Mouse (Mus musculus): ENCODE data around the gene Agpat2. TPM values are rescaled to one million over a fixed set of nuclear protein-coding genes. Genes with fewer than 3 reads are reported as not detected.

Agpat2 gene
- polyA plus RNA-seq, 1 experiment from 2014 or later, result 40.1 TPM

GRCm38 (mm10) chr2:26573396-26573795 lies 30.8 kb downstream of the Agpat2 start:
- Histone ChIP-seq H3K4me1 (replicated peaks; ENCODE audit: control insufficient read depth, insufficient read depth, low read length) (peaks cover 74% of the 10 kb centered on the region), H3K9me3 (ENCODE audit: control insufficient read depth, low read length) (no peaks in the 10 kb centered on the region), H3K4me3 (ENCODE audit: low read depth, low read length) (no peak overlapping the region), H3K4me2 (no peak overlapping the region), H3K36me3 (ENCODE audit: control insufficient read depth, insufficient read depth, low read length) (no peaks in the 10 kb centered on the region), H3K27ac (ENCODE audit: low read depth, low read length) (peak overlapping the region; percentile 32), H3K27me3 (replicated peaks; ENCODE audit: control insufficient read depth, insufficient read depth, low read length) (no peaks in the 10 kb centered on the region), H3K9ac (ENCODE audit: low read depth, low read length) (no peak overlapping the region)
- WGBS, result 58% methylated on average over 12 of the region's 12 CpGs
- no peak for DNase-seq (ENCODE audit: low spot score)
- no peak for ATAC-seq (replicated peaks; ENCODE audit: low FRiP score)

GRCm38 (mm10) chr2:26571826-26572225 lies 32.4 kb downstream of the Agpat2 start:
- H3K36me3 ChIP-seq (ENCODE audit: control insufficient read depth, insufficient read depth, low read length), result no peaks in the 10 kb centered on the region
- ATAC-seq (replicated peaks; ENCODE audit: low FRiP score) (peak; percentile 72), DNase-seq (ENCODE audit: low spot score) (peak; percentile 74)
- H3K4me1 ChIP-seq (replicated peaks; ENCODE audit: control insufficient read depth, insufficient read depth, low read length), result peaks cover 62% of the 10 kb centered on the region
- no peak overlapping the region; the same call in 1 of the 2 replicates for H3K4me3 ChIP-seq (ENCODE audit: low read depth, low read length)
- H3K9ac ChIP-seq (ENCODE audit: low read depth, low read length), result peak overlapping the region; percentile 58
- H3K4me2 ChIP-seq, result peak overlapping the region; percentile 38
- WGBS, result 26% methylated on average over 5 of the region's 5 CpGs
- no peaks in the 10 kb centered on the region for H3K9me3 ChIP-seq (ENCODE audit: control insufficient read depth, low read length)
- H3K27me3 ChIP-seq (replicated peaks; ENCODE audit: control insufficient read depth, insufficient read depth, low read length), result no peaks in the 10 kb centered on the region
- H3K27ac ChIP-seq (ENCODE audit: low read depth, low read length), result peak overlapping the region; percentile 93

- Histone ChIP-seq H3K4me3 (ENCODE audit: low read depth, low read length) (no peak overlapping the region), H3K4me2 (peak overlapping the region; percentile 38), H3K27ac (ENCODE audit: low read depth, low read length) (peak overlapping the region; percentile 93), H3K4me1 (replicated peaks; ENCODE audit: control insufficient read depth, insufficient read depth, low read length) (peaks cover 59% of the 10 kb centered on the region), H3K27me3 (replicated peaks; ENCODE audit: control insufficient read depth, insufficient read depth, low read length) (no peaks in the 10 kb centered on the region), H3K36me3 (ENCODE audit: control insufficient read depth, insufficient read depth, low read length) (no peaks in the 10 kb centered on the region), H3K9me3 (ENCODE audit: control insufficient read depth, low read length) (no peaks in the 10 kb centered on the region), H3K9ac (ENCODE audit: low read depth, low read length) (peak overlapping the region; percentile 58)
- DNase-seq (ENCODE audit: low spot score) (no peak), ATAC-seq (replicated peaks; ENCODE audit: low FRiP score) (peak; percentile 22; the same call in 1 of the 2 replicates)
- 42% methylated on average over 9 of the region's 9 CpGs for WGBS
Measured at GRCm38 (mm10) chr2:26571400-26571799, 32.8 kb downstream of the Agpat2 start.

GRCm38 (mm10) chr2:26570034-26570433 lies 34.2 kb downstream of the Agpat2 start:
- no peaks in the 10 kb centered on the region for H3K9me3 ChIP-seq (ENCODE audit: control insufficient read depth, low read length)
- H3K4me3 ChIP-seq (ENCODE audit: low read depth, low read length), result no peak overlapping the region
- peak overlapping the region; percentile 93; the same call in 1 of the 2 replicates for H3K27ac ChIP-seq (ENCODE audit: low read depth, low read length)
- no peak for ATAC-seq (replicated peaks; ENCODE audit: low FRiP score)
- peak; percentile 64 for DNase-seq (ENCODE audit: low spot score)
- no peak overlapping the region for H3K4me2 ChIP-seq
- H3K36me3 ChIP-seq (ENCODE audit: control insufficient read depth, insufficient read depth, low read length), result no peaks in the 10 kb centered on the region
- peaks cover 46% of the 10 kb centered on the region for H3K4me1 ChIP-seq (replicated peaks; ENCODE audit: control insufficient read depth, insufficient read depth, low read length)
- no peak overlapping the region for H3K9ac ChIP-seq (ENCODE audit: low read depth, low read length)
- WGBS, result 7% methylated on average over 3 of the region's 3 CpGs
- H3K27me3 ChIP-seq (replicated peaks; ENCODE audit: control insufficient read depth, insufficient read depth, low read length), result no peaks in the 10 kb centered on the region

- no peaks in the 10 kb centered on the region for H3K36me3 ChIP-seq (ENCODE audit: control insufficient read depth, insufficient read depth, low read length)
- DNase-seq (ENCODE audit: low spot score) (peak; percentile 47), ATAC-seq (replicated peaks; ENCODE audit: low FRiP score) (0 out of 2 replicates have a peak, but pooled peaks have one; percentile 44)
- H3K4me3 ChIP-seq (ENCODE audit: low read depth, low read length), result no peak overlapping the region
- H3K27me3 ChIP-seq (replicated peaks; ENCODE audit: control insufficient read depth, insufficient read depth, low read length), result no peaks in the 10 kb centered on the region
- peaks cover 11% of the 10 kb centered on the region for H3K4me1 ChIP-seq (replicated peaks; ENCODE audit: control insufficient read depth, insufficient read depth, low read length)
- H3K27ac ChIP-seq (ENCODE audit: low read depth, low read length), result no peak overlapping the region
- H3K4me2 ChIP-seq, result no peak overlapping the region
- H3K9me3 ChIP-seq (ENCODE audit: control insufficient read depth, low read length), result no peaks in the 10 kb centered on the region
- WGBS, result 8% methylated on average over 4 of the region's 4 CpGs
- no peak overlapping the region for H3K9ac ChIP-seq (ENCODE audit: low read depth, low read length)
Measured at GRCm38 (mm10) chr2:26566221-26566620, 38.0 kb downstream of the Agpat2 start.

- Histone ChIP-seq H3K36me3 (ENCODE audit: control insufficient read depth, insufficient read depth, low read length) (no peaks in the 10 kb centered on the region), H3K9me3 (ENCODE audit: control insufficient read depth, low read length) (no peaks in the 10 kb centered on the region), H3K27ac (ENCODE audit: low read depth, low read length) (no peak overlapping the region), H3K4me2 (no peak overlapping the region), H3K27me3 (replicated peaks; ENCODE audit: control insufficient read depth, insufficient read depth, low read length) (0 out of 2 replicates have a peak, but pooled peaks cover 2% of the 10 kb centered on the region), H3K9ac (ENCODE audit: low read depth, low read length) (no peak overlapping the region), H3K4me1 (replicated peaks; ENCODE audit: control insufficient read depth, insufficient read depth, low read length) (peaks cover 9% of the 10 kb centered on the region), H3K4me3 (ENCODE audit: low read depth, low read length) (no peak overlapping the region)
- 35% methylated on average over 6 of the region's 6 CpGs for WGBS
- ATAC-seq (replicated peaks; ENCODE audit: low FRiP score), result 0 out of 2 replicates have a peak, but pooled peaks have one; percentile 44
- DNase-seq (ENCODE audit: low spot score), result no peak
Measured at GRCm38 (mm10) chr2:26561351-26562016, 42.7 kb downstream of the Agpat2 start.

- H3K9ac ChIP-seq (ENCODE audit: low read depth, low read length), result no peak overlapping the region
- no peak overlapping the region for H3K27ac ChIP-seq (ENCODE audit: low read depth, low read length)
- H3K9me3 ChIP-seq (ENCODE audit: control insufficient read depth, low read length), result no peaks in the 10 kb centered on the region
- H3K36me3 ChIP-seq (ENCODE audit: control insufficient read depth, insufficient read depth, low read length), result no peaks in the 10 kb centered on the region
- H3K4me3 ChIP-seq (ENCODE audit: low read depth, low read length), result no peak overlapping the region
- no peak for ATAC-seq (replicated peaks; ENCODE audit: low FRiP score)
- DNase-seq (ENCODE audit: low spot score), result no peak
- WGBS, result 81% methylated on average over 5 of the region's 5 CpGs
- no peak overlapping the region for H3K4me2 ChIP-seq
- H3K4me1 ChIP-seq (replicated peaks; ENCODE audit: control insufficient read depth, insufficient read depth, low read length), result peaks cover 13% of the 10 kb centered on the region
- 0 out of 2 replicates have a peak, but pooled peaks cover 2% of the 10 kb centered on the region for H3K27me3 ChIP-seq (replicated peaks; ENCODE audit: control insufficient read depth, insufficient read depth, low read length)
Measured at GRCm38 (mm10) chr2:26560506-26560905, 43.7 kb downstream of the Agpat2 start.

GRCm38 (mm10) chr2:26556535-26556993 lies 47.7 kb downstream of the Agpat2 start:
- H3K27me3 ChIP-seq (replicated peaks; ENCODE audit: control insufficient read depth, insufficient read depth, low read length), result 0 out of 2 replicates have a peak, but pooled peaks cover 2% of the 10 kb centered on the region
- H3K4me1 ChIP-seq (replicated peaks; ENCODE audit: control insufficient read depth, insufficient read depth, low read length), result peaks cover 13% of the 10 kb centered on the region
- H3K9me3 ChIP-seq (ENCODE audit: control insufficient read depth, low read length), result no peaks in the 10 kb centered on the region
- peak; percentile 65 for ATAC-seq (replicated peaks; ENCODE audit: low FRiP score)
- H3K4me3 ChIP-seq (ENCODE audit: low read depth, low read length), result no peak overlapping the region
- no peaks in the 10 kb centered on the region for H3K36me3 ChIP-seq (ENCODE audit: control insufficient read depth, insufficient read depth, low read length)
- H3K4me2 ChIP-seq, result no peak overlapping the region
- no peak overlapping the region for H3K27ac ChIP-seq (ENCODE audit: low read depth, low read length)
- WGBS, result 25% methylated on average over 4 of the region's 4 CpGs
- no peak for DNase-seq (ENCODE audit: low spot score)
- H3K9ac ChIP-seq (ENCODE audit: low read depth, low read length), result no peak overlapping the region

GRCm38 (mm10) chr2:26555076-26555475 lies 49.1 kb downstream of the Agpat2 start:
- no peak overlapping the region for H3K4me3 ChIP-seq (ENCODE audit: low read depth, low read length)
- no peaks in the 10 kb centered on the region for H3K9me3 ChIP-seq (ENCODE audit: control insufficient read depth, low read length)
- no peak overlapping the region for H3K27ac ChIP-seq (ENCODE audit: low read depth, low read length)
- H3K27me3 ChIP-seq (replicated peaks; ENCODE audit: control insufficient read depth, insufficient read depth, low read length), result 0 out of 2 replicates have a peak, but pooled peaks cover under 1% of the 10 kb centered on the region
- no peak for ATAC-seq (replicated peaks; ENCODE audit: low FRiP score)
- DNase-seq (ENCODE audit: low spot score), result no peak
- H3K36me3 ChIP-seq (ENCODE audit: control insufficient read depth, insufficient read depth, low read length), result no peaks in the 10 kb centered on the region
- H3K9ac ChIP-seq (ENCODE audit: low read depth, low read length), result no peak overlapping the region
- no peak overlapping the region for H3K4me2 ChIP-seq
- peaks cover 14% of the 10 kb centered on the region for H3K4me1 ChIP-seq (replicated peaks; ENCODE audit: control insufficient read depth, insufficient read depth, low read length)
- 79% methylated on average over 4 of the region's 4 CpGs for WGBS
